Mouse (Mus musculus) thymus, postnatal 4 days (tissue): ENCODE data around the gene Asic5.

ENCODE experiments used
- DNase-seq: peaks from one replicate; pipeline ENCODE4 v3.0.0; 2021

Asic5 gene

DNA sequence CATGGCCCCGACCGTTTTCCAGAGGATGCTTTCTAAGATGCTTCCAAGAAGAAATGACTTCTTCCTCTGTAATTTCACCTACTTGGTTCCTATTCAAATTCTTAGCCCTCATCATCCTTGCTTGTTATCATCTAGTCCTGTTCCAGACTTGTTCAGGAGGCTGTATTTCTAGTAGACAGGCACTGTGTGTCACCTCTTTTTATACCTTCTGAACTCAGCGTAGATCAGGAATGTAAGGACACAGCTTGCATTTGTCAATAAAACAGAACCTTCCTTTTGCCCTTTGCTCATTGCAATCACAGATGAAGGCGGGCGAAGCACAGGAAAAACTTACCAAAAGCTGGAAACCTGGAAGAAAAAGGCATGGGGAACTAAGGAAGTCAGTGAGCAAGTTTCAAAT, at the start of gene Asic5:
Gene Asic5 (plus strand): TSS at position 301 of the 400 bp plus-strand sequence.
- DNase-seq: no peak

DNA sequence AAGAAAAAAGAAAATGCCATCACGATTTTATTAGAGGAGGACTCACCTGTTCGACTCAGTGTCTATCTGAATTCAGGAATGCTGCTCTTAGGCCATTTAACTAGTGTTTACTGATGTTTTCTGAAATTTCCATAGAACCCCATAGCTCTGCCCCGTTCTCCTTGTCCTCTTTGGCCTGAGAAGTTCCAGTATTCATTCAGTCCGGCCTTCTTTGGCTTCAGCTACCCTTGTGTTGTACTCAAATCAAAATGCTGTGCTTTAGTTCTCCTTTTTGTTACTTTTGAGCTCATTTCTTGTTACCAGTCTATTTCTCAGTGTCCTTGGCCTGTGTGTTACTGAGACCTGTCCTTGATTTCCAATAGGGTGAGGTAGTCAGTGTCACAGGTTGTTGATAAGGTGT, 48.7 kb upstream of the Asic5 start:
- DNase-seq: no peak

DNA sequence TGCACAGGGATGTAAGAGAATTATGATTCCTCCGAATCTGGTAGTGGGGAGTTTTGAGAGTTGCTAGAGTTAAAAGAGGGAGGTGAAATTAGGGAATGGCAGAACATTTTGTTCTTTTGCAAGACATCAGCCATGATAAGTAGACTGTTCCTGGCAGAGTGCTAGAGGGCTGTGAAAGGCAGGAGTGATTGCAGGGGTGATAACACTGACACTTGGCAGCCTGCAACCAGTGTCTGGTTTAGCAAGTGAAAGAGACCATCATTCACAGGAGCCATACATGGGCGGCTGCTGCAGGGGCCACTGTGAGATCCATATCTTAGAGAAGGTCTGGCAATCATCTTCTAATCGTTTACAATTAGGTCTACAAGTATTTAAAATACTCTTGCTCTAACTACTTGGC, 43.2 kb upstream of the Asic5 start:
- DNase-seq: no peak

DNA sequence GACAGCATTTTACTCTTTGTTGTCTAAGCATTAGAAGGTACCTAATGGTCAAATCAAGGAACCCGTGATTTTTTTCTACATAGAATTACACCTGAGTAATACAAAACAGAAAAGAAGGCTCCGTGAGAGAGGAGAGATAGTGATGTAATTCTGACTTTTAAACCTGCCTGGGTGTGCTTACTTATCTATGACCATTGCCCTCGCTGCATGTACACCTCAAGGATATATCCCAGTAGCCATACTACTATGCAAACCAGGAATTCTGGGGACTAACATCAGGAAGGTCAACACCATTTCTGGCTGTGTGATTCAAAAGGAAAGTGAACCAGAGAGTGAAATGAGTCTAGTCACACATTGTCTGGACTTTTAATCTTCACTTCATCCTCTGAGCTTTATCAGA, 39.7 kb upstream of the Asic5 start:
- no peak for DNase-seq

DNA sequence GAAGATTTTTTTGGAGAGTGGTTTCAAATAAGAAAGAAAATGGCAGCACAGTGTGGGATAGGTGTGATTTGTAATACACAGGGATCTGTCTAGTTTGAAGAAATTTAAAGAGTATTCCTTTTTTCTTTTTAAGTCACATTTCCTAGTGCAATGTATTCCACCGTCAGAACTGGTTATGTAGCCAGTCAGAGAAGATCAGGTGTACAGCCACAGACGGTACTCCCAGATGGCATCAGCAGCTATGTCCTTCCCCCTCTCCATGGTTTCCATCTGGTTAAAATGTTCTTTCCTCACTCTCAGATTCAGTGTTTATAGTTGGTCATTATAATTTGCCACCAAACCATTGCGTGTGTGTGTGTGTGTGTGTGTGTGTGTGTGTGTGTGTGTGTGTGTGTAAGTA, 39.0 kb upstream of the Asic5 start:
- no peak for DNase-seq

DNA sequence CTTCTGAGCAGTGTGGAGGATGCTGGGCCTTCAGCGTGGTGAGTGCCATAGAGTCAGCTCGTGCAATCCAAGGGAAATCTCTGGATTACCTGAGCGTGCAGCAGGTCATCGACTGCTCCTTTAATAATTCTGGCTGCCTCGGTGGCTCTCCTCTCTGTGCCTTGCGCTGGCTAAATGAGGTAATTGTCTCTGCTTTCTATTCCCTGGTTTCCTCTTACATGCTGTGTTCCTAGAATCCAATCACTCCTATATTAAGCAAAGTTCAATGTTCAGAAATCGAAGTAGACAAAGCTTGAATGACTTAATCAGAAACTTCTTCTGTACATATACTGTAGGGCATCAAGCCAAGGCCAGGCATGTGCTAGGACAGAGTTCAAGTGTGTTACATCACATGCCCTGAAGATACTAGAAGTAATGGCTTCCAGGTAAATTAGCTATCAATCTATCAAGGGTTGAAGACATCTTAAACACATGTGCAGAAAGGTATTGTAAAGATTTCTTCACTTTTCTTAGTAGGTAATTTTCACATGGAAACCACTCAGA, 37.2 kb upstream of the Asic5 start:
- DNase-seq: no peak

DNA sequence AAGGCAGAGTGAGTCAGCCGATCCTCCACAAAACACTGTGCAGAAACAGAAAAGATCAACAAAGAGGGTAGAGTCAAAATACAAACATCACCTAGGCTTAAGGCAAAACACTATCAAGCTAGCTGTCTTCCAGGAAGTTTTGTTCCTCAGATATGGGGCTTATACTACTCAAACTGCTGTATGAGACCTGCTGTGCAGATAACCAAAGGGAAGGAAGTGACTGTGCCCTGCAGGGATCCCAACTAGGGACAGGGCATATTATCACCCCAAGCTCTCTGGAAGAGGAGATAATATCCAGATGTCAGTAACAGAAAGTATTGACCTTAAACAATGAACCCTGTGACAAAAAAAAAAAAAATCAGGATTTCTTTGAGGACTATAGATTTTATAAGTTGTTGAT, 33.0 kb upstream of the Asic5 start:
- no peak for DNase-seq

DNA sequence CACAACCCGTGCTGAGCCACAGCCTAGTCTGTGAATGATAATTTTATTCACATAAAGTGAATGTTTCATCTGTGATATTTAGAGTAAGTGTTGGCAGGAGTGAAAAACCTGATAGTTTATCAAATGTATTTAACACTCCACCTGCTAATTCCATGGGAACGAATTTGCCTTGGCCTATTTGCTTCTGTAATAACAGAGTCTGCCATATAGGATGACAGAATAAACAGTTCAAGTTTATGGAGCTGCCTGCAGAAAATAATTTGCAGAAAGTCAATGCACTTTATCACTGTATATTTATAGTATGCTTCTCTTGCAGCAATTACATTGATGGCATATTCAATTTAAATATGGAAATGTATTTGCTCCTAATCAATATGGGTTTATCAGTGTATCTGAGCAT, 30.3 kb upstream of the Asic5 start:
- no peak for DNase-seq

DNA sequence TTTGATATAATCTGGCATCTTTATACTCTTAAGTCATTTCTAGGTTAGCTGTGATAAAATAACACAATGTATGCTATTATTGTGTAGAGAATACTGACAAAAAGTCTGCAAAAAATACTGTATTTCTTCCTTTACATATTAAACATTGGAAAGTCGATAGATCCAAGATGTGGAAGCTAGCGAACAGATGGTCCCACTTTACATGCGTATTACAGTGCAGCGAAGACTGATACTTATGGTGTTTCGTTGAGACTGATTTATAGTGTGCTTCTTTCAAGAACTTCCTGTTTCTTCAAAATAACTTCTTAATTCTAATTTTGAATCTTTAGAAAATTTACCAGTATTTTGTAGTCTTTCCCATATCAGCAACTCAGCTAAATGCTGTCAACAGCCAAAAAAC, 24.6 kb upstream of the Asic5 start:
- no peak for DNase-seq

DNA sequence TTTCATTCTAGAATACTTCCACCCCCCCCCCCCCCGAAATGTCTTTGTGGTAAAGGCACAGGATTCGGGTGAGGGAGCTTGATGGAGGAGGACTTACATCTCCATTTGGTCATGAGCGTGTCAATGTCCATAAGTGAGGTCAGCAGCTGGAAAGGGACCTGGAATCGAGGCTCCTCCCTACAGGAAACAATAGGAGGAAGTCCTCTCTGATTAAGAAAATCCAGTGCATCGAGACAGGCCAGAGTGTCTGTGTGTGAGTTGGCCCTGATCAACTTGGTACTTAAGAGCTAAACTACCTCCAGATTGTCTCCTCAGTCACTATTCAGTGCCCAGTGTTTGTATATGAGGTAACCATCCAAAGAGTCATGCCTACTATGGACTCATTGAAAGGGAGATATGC, 20.8 kb upstream of the Asic5 start:
- no peak for DNase-seq

DNA sequence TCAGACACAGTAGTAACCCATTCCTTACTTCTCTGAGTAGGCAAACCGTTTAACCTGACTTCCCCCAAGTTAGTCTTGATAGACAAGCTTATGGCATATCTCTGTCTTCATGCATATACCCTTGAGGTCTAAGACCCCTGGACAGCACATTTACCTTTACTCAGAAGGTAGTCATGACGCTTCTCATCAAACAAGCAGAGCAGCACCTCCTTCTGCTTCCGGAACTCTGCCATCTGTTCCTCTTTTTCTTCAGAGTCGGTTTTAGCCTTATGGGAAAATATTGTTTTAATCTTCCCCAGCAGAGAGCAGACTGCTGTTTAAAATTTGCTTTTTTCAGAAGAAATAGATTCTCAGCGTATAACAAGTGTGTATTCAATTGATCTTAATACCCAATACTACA, 18.3 kb upstream of the Asic5 start:
- no peak for DNase-seq

DNA sequence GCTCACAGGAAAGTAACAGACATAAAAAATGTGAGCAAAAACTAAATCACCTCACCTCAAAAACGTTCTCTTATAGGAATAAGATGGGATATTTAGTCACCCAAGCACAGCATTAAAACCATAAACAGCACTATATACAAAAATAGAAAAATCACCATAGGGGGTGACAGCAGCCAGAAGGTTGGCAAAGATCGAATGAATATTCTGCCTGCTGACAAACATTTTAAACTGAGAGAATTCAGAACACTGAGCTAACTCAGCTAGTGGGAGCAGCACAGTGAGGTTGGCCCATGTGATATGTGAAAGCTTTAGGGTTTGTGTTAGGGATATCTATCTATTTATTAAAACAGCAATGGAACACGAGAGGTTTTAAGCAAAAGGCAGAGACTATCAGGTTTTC, 17.5 kb upstream of the Asic5 start:
- DNase-seq: no peak

DNA sequence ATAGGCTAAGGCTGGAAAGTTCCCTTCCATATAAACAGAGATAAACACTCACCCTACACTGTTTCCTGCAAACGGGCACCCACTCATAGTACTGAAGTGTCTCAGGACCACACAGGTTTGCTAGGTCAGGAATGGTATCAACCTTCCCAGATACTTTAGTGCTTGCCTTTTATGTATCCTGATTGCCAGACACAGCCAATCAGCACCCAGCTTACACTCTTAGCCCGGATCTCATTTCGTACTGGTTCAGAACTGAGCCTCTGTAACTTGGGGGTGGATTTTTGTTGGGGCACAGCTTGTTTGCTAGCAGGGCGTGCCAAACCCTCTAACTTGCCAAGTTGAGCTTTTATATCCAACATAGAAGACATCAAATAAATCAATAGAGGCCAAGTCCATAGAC, 6.5 kb upstream of the Asic5 start:
- DNase-seq: no peak

DNA sequence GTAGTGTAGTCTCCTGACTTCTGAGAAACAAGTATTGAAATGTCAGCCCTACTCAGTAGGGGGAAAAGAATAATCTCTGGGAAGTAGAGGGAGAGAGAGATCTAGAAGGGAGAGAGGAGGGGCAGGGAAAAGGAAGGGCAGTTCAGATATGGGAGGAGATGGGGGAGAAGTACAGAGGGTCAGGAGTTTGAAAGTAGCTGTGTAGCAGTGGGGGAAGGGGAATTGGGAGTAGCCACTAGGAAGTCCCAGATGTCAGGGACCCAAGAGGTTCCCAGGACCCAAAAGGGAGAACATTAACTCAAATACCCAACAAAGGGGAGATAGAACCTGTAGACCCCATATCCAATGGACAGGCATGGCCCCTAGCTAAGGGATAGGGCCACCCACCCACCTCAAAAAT, 6.0 kb upstream of the Asic5 start, which contains the start of gene Tdo2:
Gene Tdo2 (minus strand): TSS at position 101 of the 400 bp plus-strand sequence.
- DNase-seq: no peak

DNA sequence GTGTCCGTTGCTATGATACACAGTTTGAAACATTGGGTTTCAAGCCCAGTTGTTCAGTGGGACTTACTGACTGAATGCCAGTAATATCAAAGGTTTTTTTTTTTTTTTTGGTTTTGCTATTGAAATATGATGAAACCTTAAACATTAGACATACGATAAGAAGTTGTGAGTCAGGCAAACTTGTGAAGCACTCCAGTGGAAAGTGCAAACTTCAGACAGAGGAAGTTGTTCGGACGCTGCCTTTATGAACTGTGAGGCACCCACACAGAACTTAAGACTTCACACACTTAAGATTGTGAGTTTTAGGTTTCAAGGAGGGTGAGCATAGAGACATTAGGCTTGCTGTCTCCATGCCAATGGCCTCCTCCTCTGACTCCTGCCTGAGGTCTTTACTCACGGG, 514 bp upstream of the Asic5 start:
- DNase-seq: no peak

DNA sequence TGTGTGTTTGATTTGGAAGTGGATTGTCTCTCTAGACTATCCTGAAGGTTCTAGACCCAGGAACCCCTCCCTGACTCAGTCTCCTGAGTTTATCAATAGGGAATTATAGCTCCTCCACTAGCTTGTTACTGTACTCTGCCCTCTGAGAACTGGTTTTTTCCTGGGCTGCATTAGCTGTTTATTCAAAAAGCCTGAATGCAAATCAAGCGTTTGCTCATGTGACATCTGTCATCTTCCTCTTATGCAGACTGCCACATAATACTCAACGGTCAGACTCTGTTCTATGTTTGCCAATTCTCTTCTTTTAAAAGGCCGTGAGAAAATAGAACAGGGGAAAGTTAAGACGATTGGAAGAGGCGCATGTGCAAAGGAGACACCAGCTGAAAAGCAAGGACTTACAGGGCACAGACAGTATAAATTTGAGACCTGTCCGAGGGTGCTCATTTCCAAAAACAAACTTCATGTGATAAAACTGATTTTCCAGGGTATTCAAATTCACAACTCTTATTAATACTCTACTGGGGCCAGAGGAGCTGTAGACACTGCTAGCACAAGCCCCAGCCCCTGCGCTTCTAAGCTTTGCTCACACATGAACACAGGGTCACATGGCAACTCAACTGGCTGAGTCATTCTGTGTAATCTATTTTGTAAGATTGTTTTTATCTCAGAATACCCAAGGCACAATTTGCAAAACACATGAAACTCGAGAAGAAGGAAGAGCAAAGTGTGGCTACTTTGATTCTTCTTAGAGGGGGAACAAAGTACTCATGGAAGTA, 1.2 kb downstream of the Asic5 start:
- DNase-seq: no peak

DNA sequence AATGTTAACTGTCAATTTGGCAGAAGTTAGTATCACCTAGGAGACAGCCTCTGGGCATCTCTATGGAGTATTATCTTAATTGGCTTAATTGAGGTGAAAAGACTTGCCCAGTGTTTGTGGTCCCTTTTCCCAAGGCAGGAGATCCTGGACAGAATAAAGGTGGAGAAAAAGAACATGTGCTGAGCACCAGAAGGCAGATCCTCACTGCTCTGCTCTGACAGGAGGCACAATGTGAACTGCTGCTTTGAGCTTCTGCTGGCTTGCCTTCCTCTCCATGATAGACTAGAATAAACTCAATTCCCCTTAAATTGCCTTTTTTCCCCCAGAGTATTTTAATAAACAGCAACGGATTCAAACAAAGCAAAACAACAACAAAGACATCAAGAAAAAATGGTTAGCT, 3.0 kb downstream of the Asic5 start:
- DNase-seq: no peak

DNA sequence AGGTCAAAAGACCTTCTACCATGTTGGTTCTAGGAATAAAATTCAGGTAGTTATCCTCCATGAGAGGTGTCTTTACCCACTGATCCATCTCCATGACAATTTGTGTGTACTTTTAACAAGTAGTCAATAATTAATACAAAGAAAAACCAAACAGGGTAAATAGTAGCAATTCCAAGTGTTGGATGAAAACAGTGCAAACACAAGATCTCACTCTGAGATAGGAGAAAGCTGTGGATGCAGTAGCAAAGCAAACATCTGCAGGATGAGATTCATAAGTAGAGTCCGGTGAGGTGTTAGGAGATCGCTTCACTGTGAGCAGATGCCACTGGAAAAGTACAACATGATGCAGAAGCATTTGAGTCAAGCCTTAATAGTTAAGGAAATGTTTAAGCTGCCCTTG, 4.0 kb downstream of the Asic5 start:
- no peak for DNase-seq

DNA sequence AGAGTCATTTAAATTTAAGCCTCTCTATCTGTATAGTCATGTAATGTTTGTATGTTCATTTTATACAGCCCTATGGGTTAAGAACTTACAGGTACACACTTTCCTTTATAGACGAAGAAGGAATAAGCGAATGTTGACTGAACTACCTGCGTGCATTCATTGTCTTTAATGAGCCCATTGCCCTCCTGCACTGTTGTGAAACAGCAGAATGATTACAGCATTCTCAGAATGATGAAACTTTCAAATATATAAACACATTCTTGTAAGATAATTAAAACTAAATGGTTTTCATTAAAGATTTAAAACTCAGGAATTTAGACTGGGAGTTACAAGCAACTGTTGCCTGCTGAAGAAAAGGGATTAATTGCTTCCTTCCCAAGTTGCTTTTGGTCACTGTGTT, 5.5 kb downstream of the Asic5 start:
- no peak for DNase-seq

DNA sequence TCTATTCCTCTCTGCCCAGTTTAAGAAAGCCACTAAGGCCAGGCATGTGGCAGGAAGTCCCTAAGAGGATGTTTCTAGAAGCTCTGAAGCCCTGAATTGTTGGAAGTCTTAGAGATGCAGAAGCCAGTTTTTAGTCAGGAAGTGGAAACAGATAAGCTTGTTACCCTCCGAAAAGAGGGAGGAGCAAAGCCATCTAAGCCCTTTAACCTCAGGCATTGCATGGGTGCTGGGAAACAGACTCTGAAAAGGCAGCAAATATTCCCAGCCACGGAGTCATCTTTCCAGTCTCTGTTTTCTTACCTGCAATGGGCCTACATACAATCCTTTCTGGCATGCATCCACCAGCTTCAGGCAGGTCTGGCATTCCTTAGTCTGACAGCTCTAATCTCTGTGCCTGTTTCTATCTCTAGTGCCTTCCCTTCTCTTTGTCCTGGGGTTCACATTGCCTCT, 7.6 kb downstream of the Asic5 start:
- DNase-seq: no peak

DNA sequence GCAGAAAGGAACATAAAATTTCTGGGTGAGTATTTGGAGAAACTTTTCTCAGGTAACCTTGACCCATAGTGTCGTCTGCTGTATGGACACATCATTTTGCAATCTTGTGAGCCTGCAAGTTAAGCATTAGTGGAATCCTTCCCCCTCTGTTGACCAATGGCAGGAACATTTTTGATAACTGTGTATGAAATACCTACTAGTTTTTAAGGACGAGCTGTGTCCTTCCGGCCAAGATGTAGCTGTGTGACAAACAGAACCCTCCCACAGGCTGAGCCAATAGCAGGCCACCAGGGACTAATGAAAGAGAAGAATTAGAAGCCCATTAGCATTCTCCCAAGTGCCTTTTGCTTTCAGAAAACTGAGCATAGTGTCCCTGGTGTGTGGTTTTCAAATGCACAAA, 8.4 kb downstream of the Asic5 start:
- no peak for DNase-seq

DNA sequence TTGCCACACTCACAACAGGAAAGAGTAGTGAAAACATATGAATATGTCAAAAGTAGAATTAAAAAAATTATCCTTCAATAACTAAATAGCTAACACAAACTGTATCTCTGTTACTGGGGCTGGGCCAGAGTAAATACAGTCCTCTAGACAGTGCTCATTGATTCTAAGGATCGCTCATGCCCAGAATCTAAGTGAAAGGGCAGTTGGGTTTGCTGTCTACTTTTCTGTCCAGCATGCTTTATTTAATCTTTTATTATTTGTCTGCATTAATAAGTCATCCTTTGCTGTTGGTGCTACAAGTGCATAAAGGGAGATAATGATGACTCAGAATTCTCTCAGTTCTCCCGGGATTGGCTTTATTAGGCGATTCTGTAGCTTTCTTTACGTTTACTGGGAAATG, 13.3 kb downstream of the Asic5 start:
- DNase-seq: no peak

DNA sequence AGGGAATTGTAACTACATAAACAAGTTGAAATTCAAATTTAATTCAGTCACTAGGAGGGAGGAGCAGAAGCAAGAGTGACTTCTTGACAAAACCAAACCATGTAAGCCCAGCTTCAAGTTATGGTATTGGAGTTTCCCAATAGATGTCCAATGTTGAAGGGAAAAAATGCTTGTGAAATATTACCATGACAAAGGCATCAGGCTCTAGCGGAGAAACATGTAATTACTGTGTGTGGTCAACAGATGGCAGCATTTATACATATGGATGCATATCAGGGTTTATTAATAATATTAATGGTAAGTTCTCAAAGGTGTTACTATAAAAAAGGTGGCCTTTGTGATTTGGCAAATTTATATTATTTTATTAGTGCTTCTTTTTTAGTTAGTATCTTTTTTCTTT, 13.9 kb downstream of the Asic5 start:
- DNase-seq: no peak

DNA sequence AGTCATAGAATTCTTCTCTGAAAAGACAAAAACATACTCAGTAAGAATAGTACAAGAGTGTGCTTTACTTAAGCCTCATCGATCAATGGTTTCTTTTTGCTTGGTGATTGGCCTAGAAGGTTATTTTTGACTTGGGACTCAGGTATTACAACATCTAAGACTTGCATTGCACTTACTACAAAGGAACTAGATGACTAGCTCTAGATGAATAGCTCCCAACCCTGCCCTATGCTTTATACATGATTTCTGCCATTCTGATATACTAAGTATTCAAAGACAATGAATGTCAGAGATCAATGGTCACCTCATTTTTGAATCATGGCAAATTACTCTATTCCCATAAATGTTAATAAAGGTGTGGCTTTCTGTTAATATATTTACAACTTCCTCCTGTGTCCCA, 24.9 kb downstream of the Asic5 start:
- no peak for DNase-seq

DNA sequence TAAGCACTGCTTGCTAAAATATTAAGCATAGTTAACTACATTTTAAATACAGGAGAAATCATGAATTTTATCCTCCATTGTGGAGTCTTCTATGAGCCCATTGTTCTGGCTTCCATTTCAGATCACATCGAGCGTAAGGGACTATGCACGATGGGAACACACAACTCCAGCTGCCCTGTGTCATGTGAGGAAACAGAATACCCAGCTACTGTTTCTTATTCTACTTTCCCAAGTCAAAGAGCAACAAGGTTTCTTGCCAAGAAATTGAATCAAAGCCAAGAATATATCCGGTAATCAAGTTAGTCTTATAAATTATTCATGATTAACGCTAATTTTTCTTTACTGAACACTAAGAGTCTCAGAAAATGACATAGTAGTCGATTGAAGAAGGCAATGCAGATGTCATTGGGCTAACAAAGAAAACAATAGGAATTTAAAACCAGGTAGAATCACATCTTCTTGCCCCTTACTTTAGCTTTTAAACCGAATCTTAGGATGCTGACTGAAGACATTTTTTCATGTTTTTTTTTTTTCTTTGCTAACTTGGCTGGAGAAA, 32.1 kb downstream of the Asic5 start:
- no peak for DNase-seq
